Mouse (Mus musculus) CH12.LX (cell line): Measurements from ENCODE around the gene Ppih. TPM values are rescaled to one million over a fixed set of nuclear protein-coding genes. Genes with fewer than 3 reads are reported as not detected.
A peak's percentile ranks its signal among the peaks of the same experiment; 100 is the strongest.
"Not testable (repeated sequence)": the region's sequence is repeated elsewhere in the genome, so short reads cannot be mapped to it uniquely, and the experiment has no call there.

Experiments
- DNase-seq: peaks from one replicate; pipeline ENCODE4 v3.0.0-alpha.2; 2013; ENCODE audit errors: extremely low read depth
- H3K27ac ChIP-seq: 2 replicates; pipeline ENCODE4 v1.5.1; 2012; ENCODE audit warnings: low read depth, mild to moderate bottlenecking, control low read depth, moderate library complexity; ENCODE audit not compliant: insufficient read depth
- H3K27me3 ChIP-seq: replicated peaks from 2 replicates; pipeline ENCODE3; 2012; ENCODE audit warnings: inconsistent platforms
- H3K36me3 ChIP-seq, 2 experiments: replicated peaks in 1 of 2; 2 replicates each; pipeline versions ENCODE3 to v1.6.1; 2012; ENCODE audit warnings: inconsistent platforms in 1 of 2, low read length in 1 of 2, mild to moderate bottlenecking in 1 of 2, mixed read lengths in 1 of 2, moderate library complexity in 1 of 2; ENCODE audit not compliant: control insufficient read depth in 1 of 2, insufficient read depth in 1 of 2
- H3K4me1 ChIP-seq, 2 experiments: 2 replicates each; pipeline ENCODE4 v1.6.1; 2012; ENCODE audit warnings: inconsistent platforms in 1 of 2, moderate library complexity in 1 of 2; ENCODE audit not compliant: insufficient read depth in 2 of 2, control insufficient read depth in 1 of 2
- H3K4me2 ChIP-seq: 2 replicates; pipeline ENCODE4 v1.6.1; 2012; ENCODE audit warnings: low read depth, mild to moderate bottlenecking, control low read depth; ENCODE audit not compliant: poor library complexity, insufficient read depth, severe bottlenecking
- H3K4me3 ChIP-seq, 3 experiments: fragments of 150-350 bp in 1 of 3; sonication (generic) in 1 of 3; replicated peaks in 1 of 3; 2 replicates each; pipeline versions ENCODE3 to v1.5.1; 2011 to 2012; ENCODE audit warnings: low read depth in 2 of 3, low read length in 2 of 3, mild to moderate bottlenecking in 2 of 3, moderate library complexity in 2 of 3, control low read depth in 1 of 3, improper control_type of control experiment in 1 of 3, inconsistent platforms in 1 of 3, mixed read lengths in 1 of 3; ENCODE audit not compliant: poor library complexity in 1 of 3
- H3K79me2 ChIP-seq: replicated peaks from 2 replicates; pipeline ENCODE4 v1.6.1; 2012; ENCODE audit warnings: mild to moderate bottlenecking, moderate library complexity; ENCODE audit not compliant: control insufficient read depth, poor library complexity, insufficient read depth, severe bottlenecking; ENCODE audit errors: extremely low read depth
- H3K9ac ChIP-seq: 2 replicates; pipeline ENCODE4 v1.6.1; 2012; ENCODE audit warnings: low read depth, mild to moderate bottlenecking, control low read depth, moderate library complexity; ENCODE audit not compliant: insufficient read depth
- H3K9me3 ChIP-seq: replicated peaks from 2 replicates; pipeline ENCODE3; 2012; ENCODE audit warnings: low read length, inconsistent platforms, mixed read lengths
- CHD1 ChIP-seq: IDR thresholded peaks from 2 replicates; pipeline ENCODE4 v1.6.1; 2012; ENCODE audit warnings: low read depth, low read length, improper control_type of control experiment, inconsistent platforms
- CHD2 ChIP-seq: IDR thresholded peaks from 2 replicates; pipeline ENCODE4 v1.6.1; 2011; ENCODE audit warnings: low read length, improper control_type of control experiment
- CTCF ChIP-seq, 2 experiments: IDR thresholded peaks in 1 of 2; conservative IDR thresholded peaks in 1 of 2; 2 replicates each; pipeline ENCODE4 v1.5.1; 2011 to 2012; ENCODE audit warnings: low read depth in 2 of 2, low read length in 2 of 2, improper control_type of control experiment in 1 of 2, inconsistent platforms in 1 of 2, mild to moderate bottlenecking in 1 of 2, moderate library complexity in 1 of 2
- E2F4 ChIP-seq: IDR thresholded peaks from 2 replicates; pipeline ENCODE4 v1.6.1; 2011; ENCODE audit warnings: low read depth, low read length, improper control_type of control experiment; ENCODE audit not compliant: insufficient replicate concordance
- EP300 ChIP-seq: IDR thresholded peaks from 2 replicates; pipeline ENCODE4 v1.6.1; 2011; ENCODE audit warnings: low read length, improper control_type of control experiment
- GABPA ChIP-seq: IDR thresholded peaks from 2 replicates; pipeline ENCODE4 v1.6.1; 2012; ENCODE audit warnings: low read depth, low read length, improper control_type of control experiment, inconsistent platforms; ENCODE audit not compliant: insufficient replicate concordance
- JUND ChIP-seq: conservative IDR thresholded peaks from 2 replicates; pipeline ENCODE4 v1.6.1; 2011; ENCODE audit warnings: low read depth, low read length, improper control_type of control experiment
- MAZ ChIP-seq: IDR thresholded peaks from 2 replicates; pipeline ENCODE4 v1.6.1; 2012; ENCODE audit warnings: low read depth, mild to moderate bottlenecking, inconsistent platforms, low read length, improper control_type of control experiment, moderate library complexity
- MEF2A ChIP-seq: IDR thresholded peaks from 2 replicates; pipeline ENCODE4 v1.6.1; 2014; ENCODE audit warnings: low read depth, mild to moderate bottlenecking, inconsistent platforms, low read length, improper control_type of control experiment, borderline replicate concordance
- MYC ChIP-seq: IDR thresholded peaks from 2 replicates; pipeline ENCODE4 v1.6.1; 2011; ENCODE audit warnings: low read depth, mild to moderate bottlenecking, improper control_type of control experiment, low read length
- NRF1 ChIP-seq: IDR thresholded peaks from 2 replicates; pipeline ENCODE4 v1.6.1; 2014; ENCODE audit warnings: low read depth, mild to moderate bottlenecking, inconsistent platforms, low read length, improper control_type of control experiment, moderate library complexity
- PAX5 ChIP-seq: IDR thresholded peaks from 2 replicates; pipeline ENCODE4 v1.6.1; 2012; ENCODE audit warnings: low read length, inconsistent platforms, mixed read lengths
- RAD21 ChIP-seq: IDR thresholded peaks from 2 replicates; pipeline ENCODE4 v1.6.1; 2011; ENCODE audit warnings: low read depth, mild to moderate bottlenecking, low read length, improper control_type of control experiment, moderate library complexity
- SMC3 ChIP-seq: IDR thresholded peaks from 2 replicates; pipeline ENCODE4 v1.6.1; 2011; ENCODE audit warnings: low read depth, low read length, improper control_type of control experiment
- TCF12 ChIP-seq: IDR thresholded peaks from 2 replicates; pipeline ENCODE4 v1.6.1; 2014; ENCODE audit warnings: low read depth, mild to moderate bottlenecking, inconsistent platforms, low read length, improper control_type of control experiment
- USF1 ChIP-seq: IDR thresholded peaks from 2 replicates; pipeline ENCODE4 v1.6.1; 2014; ENCODE audit warnings: low read depth, mild to moderate bottlenecking, inconsistent platforms, low read length, improper control_type of control experiment
- ZNF384 ChIP-seq: IDR thresholded peaks from 2 replicates; pipeline ENCODE4 v1.6.1; 2012; ENCODE audit warnings: low read depth, low read length, improper control_type of control experiment, inconsistent platforms
- dilution Hi-C: fragments of 300-500 bp; cut with MboI; formaldehyde crosslinking; loops from 2 replicates; pipeline ENCODE4 v1.14.3; 2020; ENCODE audit warnings: low sequenced_read_pairs; ENCODE audit not compliant: extremely low pct_unique_long_range_greater_than_20kb, extremely low pct_ligation_motif_present
- in situ Hi-C: fragments of 300-500 bp; cut with MboI; formaldehyde crosslinking; loops from 3 replicates; pipeline ENCODE4 v1.14.3; 2019; ENCODE audit warnings: low sequenced_read_pairs, low pct_ligation_motif_present, low pct_unique_long_range_greater_than_20kb, mixed read lengths
- polyA plus RNA-seq: library from polyadenylated mRNA; unstranded; fragments of >175 nt; gene quantifications from 2 replicates; pipeline ENCODE4 v1.2.1, GENCODE M21; 2012; ENCODE audit warnings: low read depth; ENCODE audit not compliant: insufficient read length
- total RNA-seq, 2 experiments: library from RNA; depleted of rRNA; stranded (reverse); fragments of 300-350 nt in 1 of 2; fragments of >200 nt in 1 of 2; gene quantifications; 2 replicates each; pipeline ENCODE4 v1.2.3; 2012 to 2014

Ppih gene
- total and polyA plus RNA-seq, 3 experiments, result 125 to 179 (median 132) TPM

- Histone ChIP-seq H3K4me3 (no peak overlapping the region), H3K9ac (no peak overlapping the region), H3K4me2 (no peak overlapping the region), H3K36me3 (peaks cover 65 to 92% of the 10 kb centered on the region in 2 experiments), H3K79me2 (peaks cover 80% of the 10 kb centered on the region), H3K4me1 (peaks cover 6 to 47% of the 10 kb centered on the region in 2 experiments; a peak in 3 of 4 replicates), H3K27ac (no peak overlapping the region), H3K9me3 (no peaks in the 10 kb centered on the region), H3K27me3 (no peaks in the 10 kb centered on the region)
- DNase-seq, result no peak
- dilution Hi-C loops (no loop called here), in situ Hi-C loops (no loop called here)
- TF ChIP-seq RAD21 (no peak), MAZ (no peak), MYC (no peak), CTCF (conservative IDR thresholded peaks at IDR 0.05 in 1 of 2, IDR thresholded peaks at IDR 0.05 in 1 of 2; ENCODE audit: low read depth in 2 of 2, low read length in 2 of 2) (no peak), EP300 (no peak)
Measured at GRCm38 (mm10) chr4:119284861-119285260, 35.5 kb downstream of the Ppih start.

- H3K36me3 ChIP-seq, result peaks cover 83 to 92% of the 10 kb centered on the region in 2 experiments
- H3K4me1 ChIP-seq, H3K4me2 ChIP-seq, H3K27ac ChIP-seq, H3K4me3 ChIP-seq, H3K27me3 ChIP-seq, dilution Hi-C loops, H3K9me3 ChIP-seq, DNase-seq, H3K9ac ChIP-seq, in situ Hi-C loops: not testable (repeated sequence)
- peaks cover 31% of the 10 kb centered on the region for H3K79me2 ChIP-seq
Measured at GRCm38 (mm10) chr4:119278784-119279183, 41.6 kb downstream of the Ppih start.

- in situ Hi-C loops, result no loop called here
- Histone ChIP-seq H3K9me3 (no peaks in the 10 kb centered on the region), H3K79me2 (peaks cover 8% of the 10 kb centered on the region), H3K4me2 (no peak overlapping the region), H3K4me3 (no peak overlapping the region), H3K4me1 (no peaks in the 10 kb centered on the region), H3K27ac (no peak overlapping the region), H3K36me3 (peaks cover 76 to 89% of the 10 kb centered on the region in 2 experiments), H3K27me3 (no peaks in the 10 kb centered on the region), H3K9ac (no peak overlapping the region)
- DNase-seq, result no peak
- no peak for TF ChIP-seq USF1
- peak; percentile 51; the same call in 1 of the 2 replicates for TF ChIP-seq ZNF384
- dilution Hi-C loops, result no loop called here
Measured at GRCm38 (mm10) chr4:119275726-119276125, 44.6 kb downstream of the Ppih start.

GRCm38 (mm10) chr4:119275226-119275625, 45.1 kb downstream of the Ppih start:
- Histone ChIP-seq H3K4me3 (no peak overlapping the region), H3K9ac (no peak overlapping the region), H3K27ac (no peak overlapping the region), H3K27me3 (no peaks in the 10 kb centered on the region), H3K4me1 (no peaks in the 10 kb centered on the region), H3K36me3 (peaks cover 74 to 90% of the 10 kb centered on the region in 2 experiments), H3K9me3 (no peaks in the 10 kb centered on the region), H3K4me2 (no peak overlapping the region), H3K79me2 (peaks cover 6% of the 10 kb centered on the region)
- no peak for DNase-seq
- dilution Hi-C loops, result no loop called here
- in situ Hi-C loops, result no loop called here
- TF ChIP-seq NRF1, result no peak
- no peak for TF ChIP-seq SMC3
- TF ChIP-seq GABPA, result no peak
- no peak for TF ChIP-seq CHD1
- TF ChIP-seq JUND, result no peak
- no peak for TF ChIP-seq E2F4
- TF ChIP-seq MEF2A, result no peak
- TF ChIP-seq PAX5, result no peak
- no peak for TF ChIP-seq TCF12
- no peak for TF ChIP-seq CHD2
- no peak for TF ChIP-seq ZNF384
